ENCODE assay signal across 14 mouse cellular contexts in genomic region chr6:146111781-146112180, GRCm38 (mm10).
DNase-seq lines count a peak whose midpoint lies in the region; ATAC-seq and TF ChIP-seq lines count a peak whose summit lies in the region.
"Had no signal": no experiment of that assay in that cellular context is flagged by ENCODE, and none has a peak within 500 bp of the region (broad histone marks: within the 10 kb centered on the region; RNA-seq: fewer than 3 reads in every experiment).

No protein-coding gene starts in this region.

- 64% methylated on average over 6 of the region's 6 CpGs for WGBS in forebrain, embryonic 13.5 days
- WGBS in forebrain, embryonic 16.5 days: 66% methylated on average over 6 of the region's 6 CpGs
- 40% methylated on average over 6 of the region's 6 CpGs for WGBS in hindbrain, embryonic 16.5 days
- 44% methylated on average over 6 of the region's 6 CpGs for WGBS in midbrain, embryonic 15.5 days

- H3K27ac ChIP-seq in forebrain, embryonic 13.5 days: peak overlapping the region; percentile 35; the same call in 1 of the 2 replicates
- H3K27ac ChIP-seq in forebrain, embryonic 16.5 days (ENCODE audit: low read length): no peak overlapping the region
- peak overlapping the region; percentile 82; the same call in 1 of the 2 replicates for H3K27ac ChIP-seq in cortical plate, adult 2 months (ENCODE audit: insufficient read depth, low read length)
- peak overlapping the region; percentile 64 for H3K27ac ChIP-seq in hindbrain, embryonic 16.5 days (ENCODE audit: low read depth, low read length)
- H3K27ac ChIP-seq in midbrain, embryonic 15.5 days: 0 out of 2 replicates have a peak overlapping the region, but pooled peaks have one; percentile 32
- H3K27ac ChIP-seq: embryonic facial prominence, embryonic 13.5 days; kidney, postnatal 0 days; liver, embryonic 12.5 days had no signal

- no peak overlapping the region for H3K4me3 ChIP-seq in forebrain, embryonic 13.5 days
- H3K4me3 ChIP-seq in forebrain, embryonic 16.5 days (replicated peaks; ENCODE audit: low read length): no peak overlapping the region
- H3K4me3 ChIP-seq in cortical plate, adult 2 months (ENCODE audit: insufficient read depth, low read length): no peak overlapping the region
- no peak overlapping the region for H3K4me3 ChIP-seq in hindbrain, embryonic 16.5 days (ENCODE audit: low read length)
- H3K4me3 ChIP-seq in midbrain, embryonic 15.5 days: no peak overlapping the region
- H3K4me3 ChIP-seq: embryonic facial prominence, embryonic 13.5 days; liver, embryonic 12.5 days had no signal

- H3K27me3 ChIP-seq in forebrain, embryonic 13.5 days: no peaks in the 10 kb centered on the region
- no peaks in the 10 kb centered on the region for H3K27me3 ChIP-seq in forebrain, embryonic 16.5 days (replicated peaks; ENCODE audit: control insufficient read depth, insufficient read depth, low read length)
- no peaks in the 10 kb centered on the region for H3K27me3 ChIP-seq in hindbrain, embryonic 16.5 days (replicated peaks; ENCODE audit: control insufficient read depth, insufficient read depth, low read length)
- no peaks in the 10 kb centered on the region for H3K27me3 ChIP-seq in midbrain, embryonic 15.5 days (replicated peaks)
- H3K27me3 ChIP-seq: liver, embryonic 12.5 days had no signal

- peak overlapping the region; percentile 16; the same call in 1 of the 2 replicates for H3K4me2 ChIP-seq in forebrain, embryonic 13.5 days
- no peak overlapping the region for H3K4me2 ChIP-seq in forebrain, embryonic 16.5 days (ENCODE audit: low read length)
- no peak overlapping the region for H3K4me2 ChIP-seq in hindbrain, embryonic 16.5 days (ENCODE audit: low read length)
- H3K4me2 ChIP-seq in midbrain, embryonic 15.5 days: no peak overlapping the region
- H3K4me2 ChIP-seq: embryonic facial prominence, embryonic 13.5 days; liver, embryonic 12.5 days had no signal

- TF ChIP-seq CTCF in cortical plate, adult 2 months (IDR thresholded peaks at IDR 0.05; ENCODE audit: extremely low read depth, insufficient read depth, low read length): no peak

- H3K9me3 ChIP-seq in forebrain, embryonic 13.5 days (replicated peaks): no peaks in the 10 kb centered on the region
- no peaks in the 10 kb centered on the region for H3K9me3 ChIP-seq in forebrain, embryonic 16.5 days (ENCODE audit: control insufficient read depth, low read length)
- no peaks in the 10 kb centered on the region for H3K9me3 ChIP-seq in hindbrain, embryonic 16.5 days (ENCODE audit: control insufficient read depth, low read length)
- H3K9me3 ChIP-seq in midbrain, embryonic 15.5 days: no peaks in the 10 kb centered on the region
- H3K9me3 ChIP-seq: embryonic facial prominence, embryonic 13.5 days; liver, embryonic 12.5 days had no signal

- no peaks in the 10 kb centered on the region for H3K36me3 ChIP-seq in forebrain, embryonic 13.5 days (ENCODE audit: poor library complexity, severe bottlenecking)
- H3K36me3 ChIP-seq in forebrain, embryonic 16.5 days (ENCODE audit: control insufficient read depth, insufficient read depth): no peaks in the 10 kb centered on the region
- H3K36me3 ChIP-seq in hindbrain, embryonic 16.5 days (ENCODE audit: control insufficient read depth, insufficient read depth, low read length): no peaks in the 10 kb centered on the region
- H3K36me3 ChIP-seq in midbrain, embryonic 15.5 days (replicated peaks): no peaks in the 10 kb centered on the region
- H3K36me3 ChIP-seq: embryonic facial prominence, embryonic 13.5 days; liver, embryonic 12.5 days had no signal

- H3K4me1 ChIP-seq in forebrain, embryonic 13.5 days: peaks cover 40% of the 10 kb centered on the region
- H3K4me1 ChIP-seq in forebrain, embryonic 16.5 days (replicated peaks; ENCODE audit: control insufficient read depth, insufficient read depth, low read length): peaks cover 19% of the 10 kb centered on the region
- H3K4me1 ChIP-seq in cortical plate, adult 2 months (ENCODE audit: control insufficient read depth, insufficient read depth, low read length): no peaks in the 10 kb centered on the region
- H3K4me1 ChIP-seq in hindbrain, embryonic 16.5 days (ENCODE audit: control insufficient read depth, insufficient read depth, low read depth, low read length): peaks cover 20% of the 10 kb centered on the region
- H3K4me1 ChIP-seq in midbrain, embryonic 15.5 days: peaks cover 27% of the 10 kb centered on the region
- H3K4me1 ChIP-seq: liver, embryonic 12.5 days had no signal

- no peak for TF ChIP-seq POLR2A in cortical plate, adult 2 months (IDR thresholded peaks at IDR 0.05; ENCODE audit: extremely low read depth, insufficient read depth, low read length)

- no peak for DNase-seq in adipocyte (ENCODE audit: low spot score)
- DNase-seq in T-cell, adult 2 months (ENCODE audit: low spot score): no peak
- DNase-seq: gastrocnemius, postnatal 10 days; heart, postnatal 10 days had no signal

- no peak overlapping the region for H3K9ac ChIP-seq in forebrain, embryonic 13.5 days
- H3K9ac ChIP-seq in forebrain, embryonic 16.5 days (replicated peaks; ENCODE audit: low read depth, low read length): no peak overlapping the region
- H3K9ac ChIP-seq in hindbrain, embryonic 16.5 days (ENCODE audit: low read depth, low read length): no peak overlapping the region; the same call in 1 of the 2 replicates
- no peak overlapping the region for H3K9ac ChIP-seq in midbrain, embryonic 15.5 days
- H3K9ac ChIP-seq: embryonic facial prominence, embryonic 13.5 days; liver, embryonic 12.5 days had no signal

- ATAC-seq in forebrain, embryonic 13.5 days: no peak
- ATAC-seq in forebrain, embryonic 16.5 days: no peak
- 0 out of 2 replicates have a peak, but pooled peaks have one; percentile 7 for ATAC-seq in hindbrain, embryonic 16.5 days
- no peak for ATAC-seq in midbrain, embryonic 15.5 days (replicated peaks)
- no peak for ATAC-seq in megakaryocyte, adult 5-6 weeks (ENCODE audit: poor library complexity, severe bottlenecking)
- ATAC-seq: intestine, embryonic 16.5 days; liver, embryonic 12.5 days had no signal
